Mouse (Mus musculus) CH12F3 (cell line): Measurements from ENCODE around the gene Ndufaf3.

Experiments
- in situ Hi-C: fragments of 300-500 bp; cut with MboI; formaldehyde crosslinking; loops from 2 replicates; pipeline ENCODE4 v1.14.3; 2020; ENCODE audit warnings: low sequenced_read_pairs

The Ndufaf3 gene

GRCm38 (mm10) chr9:108573774-108574690 is 6.8 kb upstream of the Ndufaf3 start:
- in situ Hi-C loops, result no loop called here

GRCm38 (mm10) chr9:108572321-108572720 is 5.1 kb upstream of the Ndufaf3 start:
- in situ Hi-C loops, result no loop called here

GRCm38 (mm10) chr9:108571401-108571973 is 4.3 kb upstream of the Ndufaf3 start:
- in situ Hi-C loops, result no loop called here

DNA sequence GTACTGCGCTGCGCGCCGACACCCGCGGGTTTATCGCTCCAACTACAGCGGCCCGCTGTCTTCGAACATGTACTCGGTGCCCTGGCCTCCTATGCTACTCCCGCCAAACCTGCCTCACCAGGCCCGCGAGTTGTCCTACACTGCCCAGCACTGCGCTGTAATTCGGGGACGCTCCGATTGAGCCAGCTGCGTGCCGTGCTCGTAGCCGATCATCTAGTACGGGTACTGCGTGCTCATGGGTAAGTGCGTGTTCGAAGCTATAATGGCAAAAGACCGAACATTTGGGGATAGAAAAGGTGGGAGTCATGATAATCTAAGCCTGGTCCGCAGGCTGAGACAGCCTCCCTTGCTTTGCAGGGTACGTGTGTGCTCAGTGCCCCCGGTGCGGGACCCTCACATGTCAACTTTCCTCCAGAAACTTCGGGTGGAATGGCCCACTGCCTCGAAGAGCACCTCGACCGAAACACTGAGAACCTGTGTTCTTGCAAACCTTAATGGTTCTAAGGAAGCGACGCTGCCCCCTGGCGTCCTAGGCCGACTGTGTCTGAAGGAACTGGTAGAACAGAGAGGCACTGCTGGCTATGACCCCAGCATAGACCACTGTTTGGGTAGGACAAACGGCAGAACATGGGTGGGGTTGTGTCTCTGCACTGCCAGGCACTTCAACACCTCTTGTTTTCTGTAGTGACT is 3.1 kb upstream of the Ndufaf3 start:
- in situ Hi-C loops, result no loop called here

- in situ Hi-C loops, result no loop called here
Observed at GRCm38 (mm10) chr9:108569381-108570206, 2.4 kb upstream of the Ndufaf3 start, which contains the start of gene Dalrd3. TSS of gene Dalrd3 (plus strand) at chr9:108569886.

- in situ Hi-C loops, result no loop called here
Observed at GRCm38 (mm10) chr9:108568511-108568921, 1.3 kb upstream of the Ndufaf3 start.

DNA sequence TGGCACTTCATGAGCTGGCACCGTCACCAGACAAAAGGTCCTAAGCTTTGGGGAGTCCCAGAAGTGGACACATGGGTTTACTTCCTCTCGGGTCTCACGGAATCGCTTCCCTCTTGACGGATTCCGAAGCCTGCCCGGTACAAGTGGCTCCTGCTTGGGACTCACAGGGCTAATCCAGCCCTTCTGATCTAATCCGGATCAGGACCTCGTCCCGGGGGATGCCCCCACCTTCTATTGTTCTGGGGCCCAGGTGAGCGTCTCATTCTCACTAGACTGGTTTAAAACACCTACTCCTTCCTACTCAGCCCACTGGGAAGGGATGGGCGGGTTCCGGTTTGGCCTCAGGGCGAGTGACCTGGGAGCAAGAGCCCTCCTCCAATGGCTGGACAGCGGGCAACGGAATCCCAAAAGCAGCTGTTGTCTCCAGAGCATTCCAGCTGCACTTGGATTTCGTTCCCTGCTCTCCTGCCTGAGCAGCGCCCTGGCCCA is 741 bp upstream of the Ndufaf3 start:
- in situ Hi-C loops, result no loop called here

DNA sequence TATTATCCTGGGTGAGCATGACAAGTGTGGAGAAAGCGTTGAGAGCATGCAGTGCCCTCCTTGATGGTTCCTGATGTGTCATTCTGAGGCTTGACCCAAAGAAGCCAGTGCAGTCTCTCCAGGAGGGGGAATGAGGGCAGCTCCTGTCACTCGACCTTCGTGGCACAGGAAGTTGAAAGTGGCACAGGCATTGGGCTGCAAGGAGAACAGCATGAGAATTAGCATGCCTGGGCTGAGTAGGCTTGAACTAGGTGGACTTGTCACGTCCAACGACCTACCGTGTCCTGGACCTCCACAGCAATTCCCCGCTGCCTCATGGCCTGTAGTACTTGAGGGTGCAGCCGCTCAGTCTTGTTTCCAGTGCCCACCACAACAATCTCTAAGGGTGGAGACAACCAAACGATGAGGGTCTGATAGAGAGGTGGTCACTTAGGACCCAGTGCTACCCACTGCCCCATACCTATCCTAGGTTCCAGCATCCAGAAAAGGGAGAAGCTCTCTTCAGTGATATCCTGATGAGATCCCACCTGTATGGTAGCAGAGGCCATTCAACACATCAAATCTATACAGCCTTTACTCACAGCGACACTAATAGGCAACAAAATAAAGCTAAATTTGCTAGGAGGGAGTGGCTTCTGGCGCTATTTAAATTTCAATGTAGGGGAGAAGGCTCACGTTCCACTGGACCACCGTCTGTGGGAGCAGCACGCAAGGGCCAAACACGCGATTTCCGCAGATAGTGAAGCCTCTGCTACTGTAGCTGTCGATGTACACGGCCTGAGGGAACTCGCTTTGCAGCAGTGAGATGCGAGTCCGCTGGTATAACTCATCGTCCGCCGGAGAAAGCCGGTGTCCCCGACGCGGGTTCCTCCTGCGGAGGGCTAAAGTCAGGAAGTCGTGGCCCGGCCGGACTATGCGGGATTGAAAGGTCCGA is 1.1 kb downstream of the Ndufaf3 start:
- in situ Hi-C loops, result no loop called here

GRCm38 (mm10) chr9:108564131-108564530 is 3.1 kb downstream of the Ndufaf3 start:
- in situ Hi-C loops, result no loop called here

DNA sequence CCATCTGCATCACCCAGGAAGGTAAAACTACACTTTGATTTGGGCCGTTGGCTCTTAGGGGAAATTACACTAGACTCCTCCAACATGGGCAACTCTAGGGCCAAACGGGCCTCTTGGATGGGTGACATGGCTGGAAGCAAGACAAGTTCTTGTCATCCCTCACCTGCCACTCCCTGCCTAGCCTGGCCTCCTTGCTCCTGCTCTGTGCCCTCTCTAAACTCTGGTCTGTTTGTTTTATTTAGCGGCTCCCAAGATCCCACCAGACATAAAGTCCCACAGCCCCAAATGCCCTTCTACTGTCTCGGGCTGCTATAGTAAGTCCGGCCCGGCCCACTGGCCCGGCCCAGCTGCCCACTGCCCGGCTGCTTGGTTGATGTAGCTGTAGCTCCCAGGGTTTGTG is 3.6 kb downstream of the Ndufaf3 start:
- in situ Hi-C loops, result no loop called here

GRCm38 (mm10) chr9:108560227-108560841 is 6.9 kb downstream of the Ndufaf3 start, which contains the start of gene Impdh2:
TSS of gene Impdh2 (plus strand) at chr9:108560286.
- in situ Hi-C loops, result no loop called here

DNA sequence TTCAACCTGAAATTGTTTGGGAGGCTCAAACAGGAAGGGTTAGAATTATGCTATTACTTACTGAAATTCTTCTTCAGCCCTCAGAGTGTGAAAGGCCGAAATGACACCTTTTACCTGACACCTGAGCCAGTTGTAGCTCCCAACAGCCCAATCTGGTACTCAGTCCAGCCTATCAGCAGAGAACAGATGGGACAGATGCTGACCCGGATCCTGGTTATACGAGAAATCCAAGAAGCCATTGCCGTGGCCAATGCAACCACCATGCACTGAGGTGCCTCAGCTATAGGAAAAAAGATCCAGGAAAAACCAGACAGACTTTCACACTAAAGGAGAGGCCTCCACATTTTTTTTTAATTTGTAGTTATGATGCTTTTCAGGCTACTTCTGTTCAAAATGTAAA is 8.1 kb downstream of the Ndufaf3 start:
- in situ Hi-C loops, result no loop called here

DNA sequence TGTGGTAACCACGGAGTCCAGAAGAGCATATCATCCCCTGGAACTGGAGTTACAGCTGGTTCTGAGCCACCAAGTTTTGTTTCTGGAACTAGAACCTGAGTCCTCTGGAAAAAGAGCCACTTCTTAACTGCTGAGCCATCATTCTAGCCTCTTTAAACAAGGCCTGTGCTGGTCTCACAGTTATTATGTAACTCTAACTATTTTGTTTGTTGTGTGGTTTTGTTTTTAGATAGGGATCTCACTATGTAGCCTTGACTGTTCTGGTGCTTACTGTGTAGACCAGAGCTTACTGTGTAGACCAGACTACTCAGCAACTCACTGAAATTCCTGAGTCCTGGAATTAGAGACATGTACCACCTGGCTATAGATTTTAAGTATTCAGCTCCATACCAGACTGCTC is 20.4 kb downstream of the Ndufaf3 start:
- in situ Hi-C loops, result no loop called here

- in situ Hi-C loops, result no loop called here
Observed at GRCm38 (mm10) chr9:108545986-108546385, 21.2 kb downstream of the Ndufaf3 start.

DNA sequence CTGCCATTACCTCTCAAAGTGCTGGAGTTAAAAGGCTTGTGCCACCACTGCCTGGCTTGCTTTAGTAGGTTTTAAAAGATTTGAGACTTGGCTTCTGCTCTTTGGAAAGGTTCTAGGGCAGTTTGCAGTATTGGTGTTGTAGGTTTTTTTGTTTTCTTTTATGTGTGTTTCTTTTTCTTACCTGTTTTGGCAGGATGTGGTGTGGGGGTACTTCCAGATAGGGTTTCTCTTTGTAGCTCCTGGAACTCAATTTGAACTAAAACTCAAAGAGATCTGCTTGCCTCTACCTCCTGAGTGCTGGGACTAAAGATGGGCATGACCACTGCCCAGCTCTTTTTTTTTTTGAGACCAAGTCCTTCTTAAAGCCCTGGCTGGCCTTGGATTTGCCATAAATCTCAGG is 26.4 kb downstream of the Ndufaf3 start:
- in situ Hi-C loops, result no loop called here

DNA sequence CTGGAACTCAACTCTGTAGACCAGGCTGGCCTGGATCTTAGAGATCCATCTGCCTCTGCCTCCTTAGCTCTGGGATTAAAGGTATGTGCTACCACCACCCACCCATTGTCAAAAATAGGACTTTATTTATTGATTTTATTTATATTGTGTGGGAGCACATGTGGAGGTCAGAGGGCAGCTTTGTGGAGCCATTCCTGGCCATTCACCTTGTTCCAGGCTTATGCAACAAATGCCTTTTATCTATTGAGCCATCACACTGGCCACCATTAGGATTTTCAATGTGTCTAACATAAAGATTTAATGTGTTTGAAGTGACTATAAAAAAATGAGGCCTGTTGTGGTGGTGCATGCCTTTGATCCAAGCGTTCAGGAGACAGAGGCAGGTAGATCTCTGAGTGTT is 35.7 kb downstream of the Ndufaf3 start:
- in situ Hi-C loops, result no loop called here

GRCm38 (mm10) chr9:108530954-108531353 is 36.3 kb downstream of the Ndufaf3 start:
- in situ Hi-C loops, result no loop called here

DNA sequence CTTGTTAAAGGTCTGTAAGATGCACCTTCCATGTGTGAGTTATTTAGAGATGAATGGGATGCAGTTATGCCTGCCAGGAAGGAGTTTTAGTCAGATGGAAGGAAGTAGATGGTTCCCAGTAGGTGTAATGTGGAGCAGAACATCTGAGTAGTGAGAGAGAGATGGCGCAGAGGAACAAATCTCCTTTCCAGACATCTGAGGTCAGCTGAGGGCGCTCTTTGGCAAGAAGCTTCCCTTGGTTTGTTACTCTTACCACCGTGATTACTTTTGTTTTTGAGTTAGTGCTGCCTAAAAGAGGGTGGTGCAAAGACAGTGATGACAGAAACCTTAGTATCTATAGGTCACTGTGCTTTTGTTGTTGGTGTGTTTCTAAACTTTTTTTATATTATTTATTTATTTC is 41.8 kb downstream of the Ndufaf3 start:
- in situ Hi-C loops, result no loop called here

DNA sequence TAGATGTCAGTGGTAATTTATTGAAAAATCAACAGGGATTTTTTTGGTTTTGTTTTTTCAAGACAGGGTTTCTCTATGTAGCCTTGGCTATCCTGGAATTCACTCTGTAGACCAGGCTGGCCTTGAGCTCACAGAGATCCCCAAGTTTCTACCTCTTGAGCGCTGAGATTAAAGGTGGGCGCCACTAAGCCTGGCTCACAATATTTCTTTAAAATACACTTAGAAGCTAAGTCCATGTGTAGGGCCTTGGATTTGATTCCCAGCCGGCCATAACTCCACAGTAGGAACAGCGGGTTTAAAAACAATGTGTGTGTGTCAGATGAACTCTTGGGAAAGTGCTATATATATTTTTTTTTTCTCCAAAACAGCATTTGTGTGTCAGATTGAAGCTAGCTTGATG is 43.9 kb downstream of the Ndufaf3 start:
- in situ Hi-C loops, result no loop called here
